Mouse (Mus musculus): Measurements from ENCODE around the gene Opa1. TPM values are rescaled to one million over a fixed set of nuclear protein-coding genes. Genes with fewer than 3 reads are reported as not detected.

Gene Opa1
- polyA plus RNA-seq, 1 experiment from 2014 or later, result 33.9 TPM

Other genes starting within 250 kb of the Opa1 start
- gene Atp13a5, start 200.6 kb upstream of the Opa1 start, polyA plus RNA-seq (2016; fragmentation: Nextera tagmentation; extraction: Ambion mirVana), result not detected in 2 replicates
- 0.05 TPM in 1 of 2 replicates, not detected in the other for gene Atp13a4, start 34.5 kb upstream of the Opa1 start, polyA plus RNA-seq (2016; fragmentation: Nextera tagmentation; extraction: Ambion mirVana)